Mouse (Mus musculus) adrenal gland, postnatal 14 days (tissue): ENCODE data around the gene Polm. TPM values are rescaled to one million over a fixed set of nuclear protein-coding genes. Genes with fewer than 3 reads are reported as not detected.

ENCODE experiments used
- total RNA-seq: library from RNA; stranded (reverse); gene quantifications from 2 replicates; pipeline ENCODE4 v1.2.3, GENCODE M21; 2021

Gene Polm
- total RNA-seq, 1 experiment from 2014 or later: 8.4 TPM

Other genes starting within 250 kb of the Polm start
- gene Mrps24, start 122.3 kb downstream of the Polm start, total RNA-seq: 148 and 152 TPM in 2 replicates
- 56.0 and 56.9 TPM in 2 replicates for gene Urgcp, start 75.6 kb downstream of the Polm start, total RNA-seq
- 51.7 and 62.9 TPM in 2 replicates for gene Dbnl, start 49.5 kb downstream of the Polm start, total RNA-seq
- gene Pgam2, start 34.3 kb downstream of the Polm start, total RNA-seq: not detected in 2 replicates
- 203 and 213 TPM in 2 replicates for gene Aebp1, start 23.9 kb upstream of the Polm start, total RNA-seq
- 35.6 and 42.1 TPM in 2 replicates for gene Pold2, start 40.3 kb upstream of the Polm start, total RNA-seq
- not detected in 2 replicates for gene Myl7, start 60.8 kb upstream of the Polm start, total RNA-seq
- gene Gck, start 112.1 kb upstream of the Polm start, total RNA-seq: 3.8 and 18.3 TPM in 2 replicates
- 71.1 and 77.9 TPM in 2 replicates for gene Ykt6, start 117.7 kb upstream of the Polm start, total RNA-seq
- 14.8 and 16.8 TPM in 2 replicates for gene Camk2b, start 228.3 kb upstream of the Polm start, total RNA-seq